Mouse (Mus musculus) bone marrow, adult 2 months (tissue): ENCODE measurements around the gene Ptprm.

Experiments
- CTCF ChIP-seq: fragments of 200-500 bp; IDR thresholded peaks from 2 replicates; pipeline ENCODE4 v1.5.1; 2011; ENCODE audit warnings: low read length, control low read depth; ENCODE audit not compliant: control insufficient read depth, insufficient read depth
- POLR2A ChIP-seq: fragments of 200-500 bp; IDR thresholded peaks from 2 replicates; pipeline ENCODE4 v1.6.1; 2011; ENCODE audit warnings: low read depth, mild to moderate bottlenecking, control low read depth, low read length, borderline replicate concordance; ENCODE audit not compliant: control insufficient read depth

DNA sequence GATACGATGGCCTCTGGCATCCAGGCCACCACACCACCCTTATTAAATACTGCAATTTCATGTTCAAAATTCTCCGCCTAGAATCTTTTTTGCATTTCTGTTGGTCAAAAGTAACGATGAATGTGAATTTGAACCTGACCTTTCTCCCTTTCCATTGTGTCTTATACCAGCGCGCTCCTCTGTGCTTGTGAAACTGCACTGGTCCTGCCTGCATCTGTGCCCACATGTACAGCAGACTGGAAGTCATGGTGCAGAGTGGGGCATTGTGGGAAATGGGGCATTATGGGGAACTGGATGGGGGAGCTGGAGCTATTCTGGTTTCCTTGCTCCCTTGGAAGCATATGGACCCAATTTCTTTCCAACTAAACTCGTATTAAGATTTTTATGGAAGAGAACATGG is 462.3 kb downstream of the Ptprm start:
- TF ChIP-seq CTCF (no peak), POLR2A (no peak)
